Mouse (Mus musculus): ENCODE measurements around the gene Celsr2.

Celsr2 gene

GRCm38 (mm10) chr3:108413634-108414360, 1.6 kb downstream of the Celsr2 start:
- in situ Hi-C loops (cut with MboI, MseI), result no loop called here

- in situ Hi-C loops (cut with MboI, MseI), result no loop called here
Observed at GRCm38 (mm10) chr3:108411754-108412121, 3.6 kb downstream of the Celsr2 start.

- in situ Hi-C loops (cut with MboI, MseI), result no loop called here
Observed at GRCm38 (mm10) chr3:108411026-108411753, 4.2 kb downstream of the Celsr2 start.

- in situ Hi-C loops (cut with MboI, MseI), result no loop called here
Observed at GRCm38 (mm10) chr3:108410359-108410714, 5.0 kb downstream of the Celsr2 start.

GRCm38 (mm10) chr3:108409656-108410358, 5.5 kb downstream of the Celsr2 start:
- in situ Hi-C loops (cut with MboI, MseI), result no loop called here

GRCm38 (mm10) chr3:108408517-108409008, 6.8 kb downstream of the Celsr2 start:
- in situ Hi-C loops (cut with MboI, MseI), result no loop called here

GRCm38 (mm10) chr3:108406306-108406885, 9.0 kb downstream of the Celsr2 start:
- in situ Hi-C loops (cut with MboI, MseI), result no loop called here

- in situ Hi-C loops (cut with MboI, MseI), result no loop called here
Observed at GRCm38 (mm10) chr3:108405536-108406305, 9.6 kb downstream of the Celsr2 start.

GRCm38 (mm10) chr3:108402528-108402920, 12.8 kb downstream of the Celsr2 start:
- in situ Hi-C loops (cut with MboI, MseI), result loop anchor here in 1 of 2 experiments (5.0 kb wide), 1 partner anchor 75 kb away; no protein-coding TSS in a partner anchor

GRCm38 (mm10) chr3:108401692-108402527, 13.4 kb downstream of the Celsr2 start:
- in situ Hi-C loops (cut with MboI, MseI), result loop anchor here in 1 of 2 experiments (5.0 kb wide), 1 partner anchor 75 kb away; no protein-coding TSS in a partner anchor

GRCm38 (mm10) chr3:108400442-108400841, 14.9 kb downstream of the Celsr2 start:
- in situ Hi-C loops (cut with MboI, MseI), result loop anchor here in 1 of 2 experiments (5.0 kb wide), 1 partner anchor 77 kb away; no protein-coding TSS in a partner anchor

GRCm38 (mm10) chr3:108398281-108398680, 17.1 kb downstream of the Celsr2 start:
- in situ Hi-C loops (cut with MboI, MseI), result loop anchor here in 1 of 2 experiments (5.0 kb wide), 1 partner anchor 236 kb away; no protein-coding TSS in a partner anchor

GRCm38 (mm10) chr3:108392793-108393192, 22.6 kb downstream of the Celsr2 start:
- in situ Hi-C loops (cut with MboI, MseI), result no loop called here

GRCm38 (mm10) chr3:108392299-108392698, 23.1 kb downstream of the Celsr2 start:
- in situ Hi-C loops (cut with MboI, MseI), result no loop called here

GRCm38 (mm10) chr3:108389111-108389545, 26.2 kb downstream of the Celsr2 start:
- in situ Hi-C loops (cut with MboI, MseI), result loop anchor here (5.0 kb wide), 1 partner anchor 97 kb away; no protein-coding TSS in a partner anchor

- in situ Hi-C loops (cut with MboI, MseI), result loop anchor here (5.0 kb wide), 1 partner anchor 94 kb away; no protein-coding TSS in a partner anchor
Observed at GRCm38 (mm10) chr3:108386186-108386585, 29.2 kb downstream of the Celsr2 start.

- in situ Hi-C loops (cut with MboI, MseI), result no loop called here
Observed at GRCm38 (mm10) chr3:108384425-108384824, 30.9 kb downstream of the Celsr2 start.

- in situ Hi-C loops (cut with MboI, MseI), result no loop called here
Observed at GRCm38 (mm10) chr3:108383485-108384354, 31.6 kb downstream of the Celsr2 start, which contains the start of gene Psrc1. Gene Psrc1, plus strand, starts transcription at chr3:108383839.
